Mouse (Mus musculus) CD4-positive helper T cell, adult 2 months (primary cell): ENCODE data around the gene Hes5.

ENCODE experiments used
- DNase-seq: peaks from one replicate; pipeline ENCODE4 v3.0.0-alpha.2; 2012; ENCODE audit warnings: low read depth, missing footprints, low spot score

Hes5 gene

DNA sequence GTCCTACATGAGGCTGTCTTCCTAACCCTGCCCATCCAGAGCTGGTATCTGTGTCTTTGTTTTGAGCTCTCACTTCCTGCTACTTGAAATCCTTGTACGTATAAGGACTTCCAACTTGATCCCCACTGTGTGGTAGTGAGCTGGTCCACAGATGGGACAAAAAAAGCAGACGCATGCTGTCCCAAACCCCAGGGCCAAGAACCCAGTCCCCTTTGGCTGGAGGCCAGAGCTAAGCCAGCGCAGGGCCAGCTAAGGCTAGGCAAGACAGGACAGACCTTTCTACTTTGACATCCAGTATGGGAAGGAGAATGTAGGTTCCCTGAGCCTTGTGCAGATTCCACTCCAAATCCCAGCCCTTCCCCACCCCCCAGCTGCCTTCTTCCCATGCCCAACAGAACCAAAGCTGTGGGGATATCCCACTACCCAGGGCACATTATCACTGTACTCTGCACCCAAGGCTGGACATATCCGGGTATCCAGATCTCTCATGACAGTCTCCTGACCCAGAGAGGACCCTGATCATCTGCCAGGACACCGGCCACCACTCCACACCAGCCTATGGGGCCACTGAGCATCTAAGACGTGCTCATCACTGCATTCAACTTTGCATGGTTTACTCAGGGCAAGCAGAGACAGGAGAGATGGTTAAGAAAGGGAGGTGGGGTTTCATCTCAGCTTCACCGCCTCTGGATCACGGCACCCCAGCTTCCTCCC, 50.7 kb downstream of the Hes5 start:
- no peak for DNase-seq
